Mouse (Mus musculus) lung, adult 2 months (tissue): ENCODE measurements at regions not wholly inside any gene's neighbourhood (a gene's known extent, or its start where the extent isn't known, plus 50 kb on each side); places are given as distances from the start of the nearest gene placed in this dataset.

Experiments used
- DNase-seq: peaks from one replicate; pipeline ENCODE4 v3.0.0; 2022
- H3K4me1 ChIP-seq: fragments of 200-500 bp; 2 replicates; pipeline ENCODE4 v1.6.1; 2011; ENCODE audit warnings: low read length; ENCODE audit not compliant: control insufficient read depth, insufficient read depth
- H3K4me3 ChIP-seq: fragments of 200-500 bp; replicated peaks from 2 replicates; pipeline ENCODE3; 2011; ENCODE audit warnings: low read depth, mild to moderate bottlenecking, control low read depth, low read length; ENCODE audit errors: extremely low read depth
- CTCF ChIP-seq: fragments of 200-500 bp; IDR thresholded peaks from 2 replicates; pipeline ENCODE4 v1.5.1; 2011; ENCODE audit warnings: mild to moderate bottlenecking, low read length, control low read depth; ENCODE audit not compliant: insufficient read depth
- POLR2A ChIP-seq: fragments of 200-500 bp; IDR thresholded peaks from 2 replicates; pipeline ENCODE4 v1.6.1; 2011; ENCODE audit warnings: low read depth, mild to moderate bottlenecking, control low read depth, low read length, borderline replicate concordance; ENCODE audit errors: extremely low read depth
- WGBS: fragments of 180-500 bp; shearing (Covaris S2); methylation state at CpG from one replicate; pipeline ENCODE4 v1.1.7; 2018; 5-methylcytosine and 5-hydroxymethylcytosine counted together

GRCm38 (mm10) chr3:137151431-137151830 lies 189.4 kb upstream of the Emcn start:
- 74% methylated on average over 1 of the region's 1 CpGs for WGBS
- no peak for TF ChIP-seq POLR2A
- TF ChIP-seq CTCF: no peak
- H3K4me1 ChIP-seq: peaks cover 5% of the 10 kb centered on the region; the same call in 1 of the 2 replicates
- no peak overlapping the region for H3K4me3 ChIP-seq
- no peak for DNase-seq

- no peak for DNase-seq
- WGBS: 42% methylated on average over 6 of the region's 6 CpGs
These were observed 187.6 kb upstream of the Emcn start for GRCm38 (mm10) chr3:137153234-137153633.

GRCm38 (mm10) chr3:137154200-137155042 lies 186.4 kb upstream of the Emcn start:
- WGBS: 77% methylated on average over 9 of the region's 9 CpGs

More at GRCm38 (mm10) chr3:137153234-137153633, 187.6 kb upstream of the Emcn start:
- 0 out of 2 replicates have a peak, but pooled peaks cover 5% of the 10 kb centered on the region for H3K4me1 ChIP-seq
- TF ChIP-seq CTCF: no peak
- TF ChIP-seq POLR2A: no peak
- H3K4me3 ChIP-seq: no peak overlapping the region

GRCm38 (mm10) chr3:137155043-137155404 lies 185.8 kb upstream of the Emcn start:
- TF ChIP-seq CTCF: no peak
- no peak for TF ChIP-seq POLR2A
- Histone ChIP-seq H3K4me3 (no peak overlapping the region), H3K4me1 (0 out of 2 replicates have a peak, but pooled peaks cover 5% of the 10 kb centered on the region)
- WGBS: 51% methylated on average over 3 of the region's 3 CpGs
- no peak for DNase-seq

More at GRCm38 (mm10) chr3:137154200-137155042, 186.4 kb upstream of the Emcn start:
- DNase-seq: no peak
- Histone ChIP-seq H3K4me1 (0 out of 2 replicates have a peak, but pooled peaks cover 5% of the 10 kb centered on the region), H3K4me3 (no peak overlapping the region)
- TF ChIP-seq CTCF (no peak), POLR2A (no peak)

- TF ChIP-seq CTCF: no peak
- TF ChIP-seq POLR2A: no peak
- no peak for DNase-seq
- WGBS: 61% methylated on average over 11 of the region's 11 CpGs
- 0 out of 2 replicates have a peak, but pooled peaks cover 3% of the 10 kb centered on the region for H3K4me1 ChIP-seq
- H3K4me3 ChIP-seq: no peak overlapping the region
These were observed 184.5 kb upstream of the Emcn start for GRCm38 (mm10) chr3:137156250-137156975.

- 84% methylated on average over 1 of the region's 1 CpGs for WGBS
- no peak overlapping the region for H3K4me3 ChIP-seq
- no peak for DNase-seq
- no peaks in the 10 kb centered on the region for H3K4me1 ChIP-seq
- no peak for TF ChIP-seq POLR2A
- TF ChIP-seq CTCF: no peak
These were observed 151.8 kb upstream of the Emcn start for GRCm38 (mm10) chr3:137189035-137189434.

- no peak for DNase-seq
- Histone ChIP-seq H3K4me1 (no peaks in the 10 kb centered on the region), H3K4me3 (no peak overlapping the region)
- WGBS: 67% methylated on average over 5 of the region's 5 CpGs
- no peak for TF ChIP-seq CTCF
- no peak for TF ChIP-seq POLR2A
These were observed 150.4 kb upstream of the Emcn start for GRCm38 (mm10) chr3:137190489-137190888.

- DNase-seq: no peak
- no peak for TF ChIP-seq CTCF
- TF ChIP-seq POLR2A: no peak
- Histone ChIP-seq H3K4me1 (no peaks in the 10 kb centered on the region), H3K4me3 (no peak overlapping the region)
- WGBS: 83% methylated on average over 4 of the region's 4 CpGs
These were observed 149.9 kb upstream of the Emcn start for GRCm38 (mm10) chr3:137191009-137191408.

- Histone ChIP-seq H3K4me3 (no peak overlapping the region), H3K4me1 (no peaks in the 10 kb centered on the region)
- no peak for DNase-seq
- 31% methylated on average over 1 of the region's 1 CpGs for WGBS
- TF ChIP-seq POLR2A (no peak), CTCF (no peak)
These were observed 147.0 kb upstream of the Emcn start for GRCm38 (mm10) chr3:137193873-137194272.
